ENCODE assay signal across 26 mouse cellular contexts in genomic region chr15:90664615-90665014, GRCm38 (mm10). TPM values are rescaled to one million over a fixed set of nuclear protein-coding genes. Genes with fewer than 3 reads are reported as not detected.
"Had no signal": no experiment of that assay in that cellular context is flagged by ENCODE, and none has a peak within 500 bp of the region (broad histone marks: within the 10 kb centered on the region; RNA-seq: fewer than 3 reads in every experiment).

No protein-coding gene starts in this region.

- H3K4me3 ChIP-seq: kidney, embryonic 15.5 days; limb, embryonic 10.5 days; limb, embryonic 13.5 days; liver, embryonic 12.5 days; liver, embryonic 15.5 days; neural tube, embryonic 13.5 days had no signal

- H3K36me3 ChIP-seq: kidney, embryonic 15.5 days; limb, embryonic 10.5 days; limb, embryonic 13.5 days; liver, embryonic 12.5 days; liver, embryonic 15.5 days; neural tube, embryonic 13.5 days had no signal

- H3K27me3 ChIP-seq: kidney, embryonic 15.5 days; limb, embryonic 13.5 days; liver, embryonic 12.5 days; liver, embryonic 15.5 days; neural tube, embryonic 13.5 days had no signal

- H3K4me2 ChIP-seq: kidney, embryonic 15.5 days; limb, embryonic 13.5 days; liver, embryonic 12.5 days; liver, embryonic 15.5 days; midbrain, embryonic 11.5 days; neural tube, embryonic 13.5 days had no signal

- DNase-seq: kidney, adult 11 months; kidney, adult 8-10 months; kidney, postnatal 10 days; kidney, postnatal 36 days; layer of hippocampus, postnatal 36 days; liver; lung, adult 2 months; lung, postnatal 14 days; lung, postnatal 4 days; midbrain, embryonic 14.5 days; right cerebral cortex, adult 18-20 months; right cerebral cortex, postnatal 14 days; right cerebral cortex, postnatal 4 days; thymus, adult 2 months; thymus, postnatal 14 days; thymus, postnatal 4 days had no signal

RNA-seq across cellular contexts. Expression of gene Cpne8, which starts 14.6 kb away (rescaled TPM):
- total RNA-seq: megakaryocyte progenitor cell, adult 5-6 weeks; megakaryocyte-erythroid progenitor cell, adult 5-6 weeks; neutrophil, adult 5-6 weeks had no signal
